Mouse (Mus musculus): ENCODE measurements around the gene Ephb2. TPM values are rescaled to one million over a fixed set of nuclear protein-coding genes. Genes with fewer than 3 reads are reported as not detected.

Ephb2 gene
- polyA plus RNA-seq, 1 experiment from 2014 or later, result 31.0 TPM

DNA sequence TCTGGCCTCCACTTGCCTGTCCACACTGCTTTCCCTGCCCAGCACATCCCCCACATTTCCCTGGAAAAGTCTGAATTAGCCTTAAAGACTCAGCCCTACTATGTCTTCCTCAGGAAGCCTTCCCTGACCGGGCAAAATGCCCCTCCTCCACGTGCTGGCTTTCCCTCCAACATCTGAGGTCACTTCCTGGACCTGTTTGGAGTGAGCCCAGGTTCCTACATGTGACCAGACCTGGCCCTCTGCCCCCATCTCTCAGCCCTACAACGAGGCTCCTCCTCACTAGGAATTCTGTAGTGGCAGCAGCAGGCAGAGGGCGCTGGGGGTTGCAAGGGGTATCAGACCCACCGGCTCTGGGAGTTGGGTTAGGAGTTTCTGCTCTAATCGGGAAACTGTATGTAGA is 46.0 kb downstream of the Ephb2 start:
- Histone ChIP-seq H3K9ac (no peak overlapping the region), H3K36me3 (replicated peaks) (no peaks in the 10 kb centered on the region), H3K27me3 (replicated peaks) (no peaks in the 10 kb centered on the region), H3K9me3 (no peaks in the 10 kb centered on the region), H3K4me3 (no peak overlapping the region), H3K27ac (no peak overlapping the region), H3K4me1 (peaks cover 47% of the 10 kb centered on the region), H3K4me2 (no peak overlapping the region)
- no peak for ATAC-seq (replicated peaks)
- WGBS, result 88% methylated on average over 6 of the region's 6 CpGs

DNA sequence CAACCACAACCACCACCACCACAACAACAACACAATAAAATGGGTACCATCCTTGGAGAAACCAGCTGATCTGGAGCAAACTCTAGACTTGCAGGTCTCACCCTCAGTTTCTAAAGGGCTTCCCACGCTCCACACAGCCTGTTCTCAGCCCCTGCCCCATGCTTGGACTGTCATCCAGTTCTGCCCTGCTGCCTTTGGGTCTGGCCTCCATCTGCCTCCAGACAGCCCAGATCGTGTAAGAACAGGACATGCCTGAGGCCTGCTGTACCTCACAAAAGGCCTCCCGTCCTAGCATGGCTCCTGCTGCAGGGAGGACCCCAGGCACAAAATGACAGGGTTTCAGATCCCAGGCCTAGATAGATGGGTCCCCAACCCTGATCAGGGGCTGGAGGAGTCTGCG is 48.4 kb downstream of the Ephb2 start:
- no peaks in the 10 kb centered on the region for H3K36me3 ChIP-seq (replicated peaks)
- no peaks in the 10 kb centered on the region for H3K9me3 ChIP-seq
- peak overlapping the region; percentile 19 for H3K27ac ChIP-seq
- 51% methylated on average over 4 of the region's 4 CpGs for WGBS
- ATAC-seq (replicated peaks), result no peak
- no peak overlapping the region for H3K4me2 ChIP-seq
- no peak overlapping the region for H3K4me3 ChIP-seq
- no peak overlapping the region for H3K9ac ChIP-seq
- no peaks in the 10 kb centered on the region for H3K27me3 ChIP-seq (replicated peaks)
- H3K4me1 ChIP-seq, result peaks cover 50% of the 10 kb centered on the region

DNA sequence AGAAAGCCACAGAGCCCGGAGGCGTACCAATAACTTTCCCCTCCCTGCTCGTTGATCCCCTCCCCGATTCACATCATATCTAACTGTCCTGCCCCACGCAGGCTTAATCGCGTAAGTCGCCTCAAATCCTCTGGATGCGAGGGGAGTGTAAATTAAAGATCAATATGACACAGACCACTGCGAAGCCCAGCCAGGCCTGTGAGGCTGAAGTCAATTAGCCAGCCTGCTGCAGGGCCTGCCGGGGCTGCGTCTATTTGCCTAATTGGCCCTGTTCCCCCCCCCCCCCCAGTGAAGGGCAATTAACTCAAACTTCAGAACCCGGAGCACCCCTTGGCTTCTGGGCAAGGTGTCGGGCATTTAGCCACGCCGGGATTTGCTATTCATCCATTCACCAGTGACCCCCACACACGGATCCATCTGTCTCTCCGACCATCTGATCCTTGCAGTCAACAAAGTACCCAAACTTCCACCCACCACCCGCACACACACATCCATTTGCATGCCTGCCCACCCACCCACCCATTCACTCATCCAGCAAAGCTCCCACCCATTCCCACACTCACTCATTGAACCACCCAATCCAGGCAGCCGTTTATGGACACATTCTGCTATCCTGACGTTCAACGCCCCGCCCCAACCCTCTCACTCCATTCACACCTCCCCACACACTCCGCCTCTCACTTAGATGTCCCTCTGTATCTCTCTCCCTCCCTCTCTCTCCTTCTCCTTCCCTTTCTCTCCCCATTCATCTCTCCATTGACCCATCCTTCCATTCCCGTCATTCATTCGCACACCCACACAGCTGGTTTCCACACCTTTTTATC is 49.1 kb downstream of the Ephb2 start:
- peak; percentile 28; the same call in 1 of the 2 replicates for ATAC-seq (replicated peaks)
- H3K9ac ChIP-seq, result no peak overlapping the region
- no peaks in the 10 kb centered on the region for H3K36me3 ChIP-seq (replicated peaks)
- peak overlapping the region; percentile 19; the same call in 1 of the 2 replicates for H3K27ac ChIP-seq
- no peaks in the 10 kb centered on the region for H3K9me3 ChIP-seq
- H3K4me3 ChIP-seq, result no peak overlapping the region
- no peaks in the 10 kb centered on the region for H3K27me3 ChIP-seq (replicated peaks)
- H3K4me1 ChIP-seq, result peaks cover 57% of the 10 kb centered on the region
- 31% methylated on average over 26 of the region's 26 CpGs for WGBS
- no peak overlapping the region for H3K4me2 ChIP-seq

GRCm38 (mm10) chr4:136783552-136784150 is 52.1 kb downstream of the Ephb2 start:
- Histone ChIP-seq H3K4me3 (no peak overlapping the region), H3K4me2 (no peak overlapping the region), H3K9me3 (no peaks in the 10 kb centered on the region), H3K36me3 (replicated peaks) (no peaks in the 10 kb centered on the region), H3K9ac (no peak overlapping the region), H3K27me3 (replicated peaks) (no peaks in the 10 kb centered on the region), H3K4me1 (peaks cover 60% of the 10 kb centered on the region), H3K27ac (no peak overlapping the region)
- ATAC-seq (replicated peaks), result no peak
- WGBS, result 60% methylated on average over 22 of the region's 22 CpGs

DNA sequence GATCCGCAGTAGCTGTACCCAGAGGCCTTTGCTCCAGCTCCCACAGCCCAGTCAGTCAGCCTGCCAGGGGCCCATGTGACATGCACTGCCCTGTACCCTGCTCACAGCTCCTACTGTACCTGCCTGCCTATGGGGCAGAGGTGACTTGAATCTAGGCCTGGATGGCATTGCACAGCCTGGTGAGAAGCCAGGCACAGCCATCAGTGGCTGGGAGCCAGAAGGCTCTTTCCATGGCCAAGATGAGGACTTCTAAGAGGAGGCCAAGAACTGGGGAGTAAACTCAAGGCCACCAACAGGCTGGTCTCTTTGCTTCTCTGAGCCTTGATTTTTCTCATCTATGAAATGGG is 53.2 kb downstream of the Ephb2 start:
- H3K9ac ChIP-seq, result no peak overlapping the region
- 95% methylated on average over 1 of the region's 1 CpGs for WGBS

GRCm38 (mm10) chr4:136781868-136782578 is 53.8 kb downstream of the Ephb2 start:
- H3K4me1 ChIP-seq, result peaks cover 62% of the 10 kb centered on the region
- no peak for ATAC-seq (replicated peaks)
- H3K9ac ChIP-seq, result no peak overlapping the region

More for the DNA sequence above, 53.2 kb downstream of the Ephb2 start:
- H3K4me3 ChIP-seq, result no peak overlapping the region
- no peaks in the 10 kb centered on the region for H3K36me3 ChIP-seq (replicated peaks)
- no peaks in the 10 kb centered on the region for H3K27me3 ChIP-seq (replicated peaks)
- H3K4me2 ChIP-seq, result no peak overlapping the region
- no peak for ATAC-seq (replicated peaks)
- H3K4me1 ChIP-seq, result peaks cover 63% of the 10 kb centered on the region
- no peak overlapping the region for H3K27ac ChIP-seq
- H3K9me3 ChIP-seq, result no peaks in the 10 kb centered on the region

DNA sequence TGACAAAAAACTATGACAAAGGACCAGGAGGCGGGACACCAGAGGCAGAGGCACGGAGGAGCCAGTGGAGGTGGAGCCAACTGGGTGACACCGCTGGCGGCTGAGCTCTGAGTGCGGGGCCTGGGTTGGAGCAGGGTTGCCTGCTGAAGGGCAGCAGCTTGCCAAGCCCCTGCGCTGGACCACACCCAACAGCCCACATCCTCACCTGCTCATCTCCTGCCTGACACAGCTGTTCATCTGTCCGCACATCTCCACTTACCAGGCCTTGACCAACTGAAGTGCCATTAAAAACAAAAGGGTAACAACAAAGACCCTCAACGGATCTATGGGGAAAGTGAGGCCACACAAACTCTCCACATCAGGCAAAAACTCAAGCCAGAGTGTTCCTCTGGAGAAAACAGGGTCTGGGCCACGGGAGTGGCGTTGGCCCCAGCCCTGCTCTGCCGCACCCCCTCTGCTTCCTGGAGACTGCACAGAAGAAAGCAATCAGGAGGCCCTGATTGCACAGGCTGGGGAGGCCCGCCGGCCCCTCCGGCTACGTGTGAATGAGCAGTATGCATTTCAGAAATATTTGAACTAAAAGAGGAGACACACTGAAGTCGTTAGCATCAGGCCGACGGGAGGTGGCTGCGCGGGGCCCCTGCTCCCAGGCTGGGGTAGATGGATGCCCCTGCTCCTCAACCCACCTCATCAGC is 55.4 kb downstream of the Ephb2 start:
- Histone ChIP-seq H3K4me1 (peaks cover 58% of the 10 kb centered on the region), H3K9me3 (no peaks in the 10 kb centered on the region), H3K4me3 (no peak overlapping the region), H3K9ac (no peak overlapping the region), H3K27ac (no peak overlapping the region), H3K4me2 (no peak overlapping the region), H3K27me3 (replicated peaks) (no peaks in the 10 kb centered on the region), H3K36me3 (replicated peaks) (no peaks in the 10 kb centered on the region)
- WGBS, result 81% methylated on average over 20 of the region's 20 CpGs
- no peak for ATAC-seq (replicated peaks)

More at GRCm38 (mm10) chr4:136781868-136782578, 53.8 kb downstream of the Ephb2 start:
- H3K9me3 ChIP-seq, result no peaks in the 10 kb centered on the region
- no peaks in the 10 kb centered on the region for H3K36me3 ChIP-seq (replicated peaks)
- no peaks in the 10 kb centered on the region for H3K27me3 ChIP-seq (replicated peaks)
- WGBS, result 79% methylated on average over 13 of the region's 13 CpGs
- peak overlapping the region; percentile 31; the same call in 1 of the 2 replicates for H3K27ac ChIP-seq
- H3K4me3 ChIP-seq, result no peak overlapping the region
- no peak overlapping the region for H3K4me2 ChIP-seq

DNA sequence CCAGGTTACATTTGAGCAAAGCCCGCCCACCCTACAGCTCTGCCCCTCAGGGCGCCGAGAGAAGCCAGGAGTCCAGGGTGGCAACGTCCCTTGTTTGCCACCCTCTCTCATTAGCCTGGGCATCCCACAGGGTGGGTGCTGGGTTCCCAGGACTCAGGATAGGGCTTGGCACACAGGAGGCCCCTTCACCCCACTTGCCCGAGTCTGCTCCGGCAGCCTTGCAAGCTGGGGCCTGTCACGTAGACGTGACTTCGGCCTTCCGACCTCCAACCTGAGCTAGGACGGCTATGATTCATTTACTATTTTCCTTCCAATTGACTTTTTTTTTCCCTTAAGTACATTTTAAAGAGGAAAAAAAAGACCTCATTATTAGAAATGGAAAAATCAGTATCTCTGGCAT is 56.6 kb downstream of the Ephb2 start:
- no peaks in the 10 kb centered on the region for H3K9me3 ChIP-seq
- H3K36me3 ChIP-seq (replicated peaks), result no peaks in the 10 kb centered on the region
- no peaks in the 10 kb centered on the region for H3K27me3 ChIP-seq (replicated peaks)
- ATAC-seq (replicated peaks), result no peak
- H3K9ac ChIP-seq, result no peak overlapping the region
- H3K4me2 ChIP-seq, result no peak overlapping the region
- H3K4me3 ChIP-seq, result no peak overlapping the region
- WGBS, result 89% methylated on average over 11 of the region's 11 CpGs
- peaks cover 62% of the 10 kb centered on the region for H3K4me1 ChIP-seq
- H3K27ac ChIP-seq, result 0 out of 2 replicates have a peak overlapping the region, but pooled peaks have one; percentile 27

GRCm38 (mm10) chr4:136776471-136776892 is 59.3 kb downstream of the Ephb2 start:
- ATAC-seq (replicated peaks), result no peak
- Histone ChIP-seq H3K4me2 (no peak overlapping the region), H3K27ac (no peak overlapping the region), H3K36me3 (replicated peaks) (no peaks in the 10 kb centered on the region), H3K9me3 (no peaks in the 10 kb centered on the region), H3K4me1 (peaks cover 64% of the 10 kb centered on the region), H3K9ac (no peak overlapping the region), H3K4me3 (no peak overlapping the region), H3K27me3 (replicated peaks) (no peaks in the 10 kb centered on the region)
- 16% methylated on average over 9 of the region's 9 CpGs for WGBS

GRCm38 (mm10) chr4:136775903-136776302 is 59.9 kb downstream of the Ephb2 start:
- H3K9ac ChIP-seq, result no peak overlapping the region
- H3K4me3 ChIP-seq, result no peak overlapping the region
- peaks cover 64% of the 10 kb centered on the region for H3K4me1 ChIP-seq
- H3K4me2 ChIP-seq, result no peak overlapping the region
- WGBS, result 99% methylated on average over 2 of the region's 2 CpGs
- no peak overlapping the region for H3K27ac ChIP-seq
- no peaks in the 10 kb centered on the region for H3K27me3 ChIP-seq (replicated peaks)
- ATAC-seq (replicated peaks), result no peak
- no peaks in the 10 kb centered on the region for H3K9me3 ChIP-seq
- H3K36me3 ChIP-seq (replicated peaks), result 0 out of 2 replicates have a peak, but pooled peaks cover 4% of the 10 kb centered on the region

DNA sequence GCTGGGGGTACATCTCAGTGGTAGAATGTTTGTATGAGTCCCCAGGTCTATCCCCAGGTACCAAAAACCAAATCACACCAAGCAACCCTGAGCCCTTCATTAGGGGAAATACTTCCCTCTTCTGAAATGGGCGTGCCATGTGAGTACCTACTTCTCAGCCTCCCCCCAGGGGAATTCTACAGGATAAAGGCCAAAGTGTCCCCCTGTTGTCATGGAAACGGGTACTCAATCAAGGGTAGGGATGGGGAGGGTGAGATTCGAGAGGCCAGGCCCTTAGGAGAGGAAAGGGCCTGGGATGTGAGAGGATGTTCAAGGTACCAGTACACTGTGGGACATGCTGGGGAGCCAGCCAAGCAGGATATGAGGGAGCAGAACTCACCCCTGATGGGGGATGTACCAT is 61.6 kb downstream of the Ephb2 start:
- 40% methylated on average over 3 of the region's 3 CpGs for WGBS
- Histone ChIP-seq H3K36me3 (replicated peaks) (0 out of 2 replicates have a peak, but pooled peaks cover 7% of the 10 kb centered on the region), H3K4me3 (no peak overlapping the region), H3K4me2 (no peak overlapping the region), H3K9ac (no peak overlapping the region), H3K27me3 (replicated peaks) (no peaks in the 10 kb centered on the region), H3K4me1 (peaks cover 53% of the 10 kb centered on the region), H3K9me3 (no peaks in the 10 kb centered on the region), H3K27ac (no peak overlapping the region)
- no peak for ATAC-seq (replicated peaks)

Measured in midbrain, embryonic 15.5 days (tissue).